Mouse (Mus musculus) adrenal gland, postnatal 4 days (tissue): ENCODE measurements around the gene Ang. TPM values are rescaled to one million over a fixed set of nuclear protein-coding genes. Genes with fewer than 3 reads are reported as not detected.

ENCODE experiments used
- total RNA-seq, 2 experiments: library from RNA; stranded (reverse); gene quantifications; 2 replicates each; pipeline ENCODE4 v1.2.3; 2021

Gene Ang
- total RNA-seq, 2 experiments from 2014 or later = 9.9 to 10.7 TPM

Other genes starting within 250 kb of the Ang start
- 10 to 100 TPM; 19.1 to 20.6 TPM for gene Tep1, start 220.6 kb upstream of the Ang start, total RNA-seq
- 1 to 10 TPM; 1.4 to 1.7 TPM for gene Klhl33, start 193.6 kb upstream of the Ang start, total RNA-seq
- gene Osgep, start 166.3 kb upstream of the Ang start, total RNA-seq = 10 to 100 TPM; 62.9 to 66.0 TPM
- gene Apex1, start 166.2 kb upstream of the Ang start, total RNA-seq = 100 to 1,000 TPM; 100 to 106 TPM
- 10 to 100 TPM; 49.5 to 57.8 TPM for gene Pip4p1, start 160.3 kb upstream of the Ang start, total RNA-seq
- gene Pnp, start 160.1 kb upstream of the Ang start, total RNA-seq = 10 to 100 TPM; 36.8 to 39.4 TPM
- 10 to 100 TPM; 28.1 to 33.3 TPM for gene Gm49342, start 146.6 kb upstream of the Ang start, total RNA-seq
- 1 to 10 TPM; 1.4 to 2.5 TPM for gene Pnp2, start 135.2 kb upstream of the Ang start, total RNA-seq
- gene Rnase10, start 83.4 kb upstream of the Ang start, total RNA-seq = under 1 TPM in 1 of 2 experiments, not detected in 1; 0.25 TPM
- not detected for gene Rnase9, start 49.3 kb upstream of the Ang start, total RNA-seq
- gene Rnase11, start 41.0 kb upstream of the Ang start, total RNA-seq = not detected
- under 1 TPM in 1 of 2 experiments, not detected in 1; 0.64 TPM for gene Rnase12, start 33.5 kb upstream of the Ang start, total RNA-seq
- not detected for gene Olfr750, start 16.7 kb upstream of the Ang start, total RNA-seq
- 10 to 100 TPM; 59.1 to 73.4 TPM for gene Rnase4, start 73 bp upstream of the Ang start, total RNA-seq
- gene Eddm3b, start 23.3 kb downstream of the Ang start, total RNA-seq = under 1 TPM in 1 of 2 experiments, not detected in 1; 0.28 TPM
- 1 to 10 TPM in 1 of 2 experiments, under 1 TPM in 1; 0.84 to 1.6 TPM for gene Rnase6, start 32.8 kb downstream of the Ang start, total RNA-seq
- gene Rnase1, start 55.6 kb downstream of the Ang start, total RNA-seq = 100 to 1,000 TPM in 1 of 2 experiments, not detected in 1; 401 TPM
- gene Rnase2b, start 71.1 kb downstream of the Ang start, total RNA-seq = not detected
- gene Ang2, start 108.0 kb downstream of the Ang start, total RNA-seq = not detected
- not detected for gene Ear14, start 112.2 kb downstream of the Ang start, total RNA-seq
- gene Rnase2a, start 165.0 kb downstream of the Ang start, total RNA-seq = not detected